Mouse (Mus musculus) c-Kit-positive CD71-negative TER-119-negative erythroid progenitor cells, embryonic 14.5 days (primary cell): Measurements from ENCODE around the gene Dazap1.

ENCODE experiments used
- DNase-seq: peaks from one replicate; pipeline ENCODE4 v3.0.0-alpha.2; 2013; ENCODE audit warnings: low read depth

Gene Dazap1

GRCm38 (mm10) chr10:80298571-80299281, 37.4 kb downstream of the Dazap1 start:
- no peak for DNase-seq

GRCm38 (mm10) chr10:80299301-80299700, 38.0 kb downstream of the Dazap1 start:
- no peak for DNase-seq

GRCm38 (mm10) chr10:80299824-80300223, 38.5 kb downstream of the Dazap1 start:
- DNase-seq: no peak

- DNase-seq: no peak
Measured at GRCm38 (mm10) chr10:80300672-80301181, 39.4 kb downstream of the Dazap1 start.

GRCm38 (mm10) chr10:80301256-80302081, 40.2 kb downstream of the Dazap1 start:
- no peak for DNase-seq

- no peak for DNase-seq
Measured at GRCm38 (mm10) chr10:80302082-80302355, 40.7 kb downstream of the Dazap1 start.

GRCm38 (mm10) chr10:80302471-80302881, 41.2 kb downstream of the Dazap1 start:
- DNase-seq: no peak

GRCm38 (mm10) chr10:80304458-80304857, 43.2 kb downstream of the Dazap1 start:
- no peak for DNase-seq

- no peak for DNase-seq
Measured at GRCm38 (mm10) chr10:80304862-80305261, 43.6 kb downstream of the Dazap1 start.

- DNase-seq: no peak
Measured at GRCm38 (mm10) chr10:80311560-80311959, 50.3 kb downstream of the Dazap1 start.

GRCm38 (mm10) chr10:80312586-80313504, 51.6 kb downstream of the Dazap1 start:
- DNase-seq: no peak

GRCm38 (mm10) chr10:80313627-80314201, 52.4 kb downstream of the Dazap1 start:
- no peak for DNase-seq

GRCm38 (mm10) chr10:80314494-80315001, 53.3 kb downstream of the Dazap1 start:
- DNase-seq: no peak

GRCm38 (mm10) chr10:80315315-80315714, 54.0 kb downstream of the Dazap1 start:
- DNase-seq: no peak

- no peak for DNase-seq
Measured at GRCm38 (mm10) chr10:80316359-80316781, 55.1 kb downstream of the Dazap1 start.

- DNase-seq: no peak
Measured at GRCm38 (mm10) chr10:80317011-80317410, 55.7 kb downstream of the Dazap1 start.

- DNase-seq: peak; percentile 85
Measured at GRCm38 (mm10) chr10:80320340-80320760, 59.1 kb downstream of the Dazap1 start, which contains the start of gene 2310011J03Rik. TSS of gene 2310011J03Rik (minus strand) at chr10:80320537.

- DNase-seq: no peak
Measured at GRCm38 (mm10) chr10:80321014-80321669, 59.9 kb downstream of the Dazap1 start.

GRCm38 (mm10) chr10:80321670-80322581, 60.6 kb downstream of the Dazap1 start:
- DNase-seq: no peak

- DNase-seq: no peak
Measured at GRCm38 (mm10) chr10:80322811-80323211, 61.5 kb downstream of the Dazap1 start.
